Mouse (Mus musculus): ENCODE data around the gene Tns1. TPM values are rescaled to one million over a fixed set of nuclear protein-coding genes. Genes with fewer than 3 reads are reported as not detected.
A peak's percentile ranks its signal among the peaks of the same experiment; 100 is the strongest.

Tns1 gene
- polyA plus RNA-seq, 1 experiment: 13.2 TPM

DNA sequence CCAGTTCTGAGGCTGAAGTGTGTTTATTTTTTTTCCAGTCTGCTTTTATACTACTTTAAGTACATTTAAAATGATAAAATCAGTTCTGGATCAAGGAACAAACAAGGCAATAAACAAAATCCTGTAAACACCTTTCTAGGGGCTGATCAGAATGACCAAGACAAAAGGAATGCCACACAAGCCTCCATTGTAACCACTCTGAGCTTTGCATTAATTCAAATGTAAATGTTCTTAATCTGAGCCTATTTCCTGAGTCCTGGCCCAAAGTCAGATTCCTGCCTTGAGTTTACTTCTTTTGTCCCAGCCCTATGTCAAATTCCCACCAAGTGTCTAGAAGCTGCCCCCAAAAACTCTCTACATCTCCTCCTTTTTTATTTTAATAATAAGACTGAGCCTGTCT, 243.5 kb downstream of the Tns1 start:
- H3K9me3 ChIP-seq: peaks cover 25% of the 10 kb centered on the region
- TF ChIP-seq GATA1 (IDR thresholded peaks at IDR 0.05; ENCODE audit: borderline replicate concordance, low read length) (no peak), FLI1 (IDR thresholded peaks at IDR 0.05; ENCODE audit: low read length) (no peak)
- H3K27me3 ChIP-seq (replicated peaks): peaks cover 4% of the 10 kb centered on the region
- H3K4me3 ChIP-seq (replicated peaks): no peak overlapping the region
- no peaks in the 10 kb centered on the region for H3K36me3 ChIP-seq (replicated peaks; ENCODE audit: low read length)
- no peaks in the 10 kb centered on the region for H3K4me1 ChIP-seq

DNA sequence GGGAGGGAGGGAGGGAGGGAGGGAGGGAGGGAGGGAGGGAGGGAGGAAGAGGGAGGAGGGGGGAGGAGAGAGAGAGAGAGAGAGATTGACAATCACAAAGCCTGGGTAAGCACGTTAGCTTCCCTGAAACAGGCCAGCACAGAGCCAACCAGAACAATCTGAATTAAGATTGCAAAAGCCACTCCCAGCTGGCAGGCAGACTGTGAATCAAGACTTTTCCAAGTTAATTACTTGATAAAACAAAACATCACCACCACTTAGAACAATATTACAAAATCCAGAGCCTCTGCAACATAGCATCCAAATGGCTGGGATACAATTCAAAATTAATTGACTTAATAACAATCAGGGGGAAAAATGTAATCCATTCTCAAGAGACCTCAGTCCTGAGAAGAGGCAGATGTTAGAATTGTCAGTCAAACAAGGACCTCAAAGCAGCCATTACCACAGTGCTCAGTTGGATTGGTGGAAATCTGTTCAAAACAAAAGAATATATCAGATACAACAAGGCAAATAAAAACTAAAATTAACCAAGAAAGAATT, 248.5 kb downstream of the Tns1 start:
- Histone ChIP-seq H3K4me3 (replicated peaks) (no peak overlapping the region), H3K9me3 (no peaks in the 10 kb centered on the region), H3K4me1 (no peaks in the 10 kb centered on the region), H3K36me3 (replicated peaks; ENCODE audit: low read length) (no peaks in the 10 kb centered on the region), H3K27me3 (replicated peaks) (peaks cover 4% of the 10 kb centered on the region)
- TF ChIP-seq GATA1 (IDR thresholded peaks at IDR 0.05; ENCODE audit: borderline replicate concordance, low read length): no peak
- no peak for TF ChIP-seq FLI1 (IDR thresholded peaks at IDR 0.05; ENCODE audit: low read length)

DNA sequence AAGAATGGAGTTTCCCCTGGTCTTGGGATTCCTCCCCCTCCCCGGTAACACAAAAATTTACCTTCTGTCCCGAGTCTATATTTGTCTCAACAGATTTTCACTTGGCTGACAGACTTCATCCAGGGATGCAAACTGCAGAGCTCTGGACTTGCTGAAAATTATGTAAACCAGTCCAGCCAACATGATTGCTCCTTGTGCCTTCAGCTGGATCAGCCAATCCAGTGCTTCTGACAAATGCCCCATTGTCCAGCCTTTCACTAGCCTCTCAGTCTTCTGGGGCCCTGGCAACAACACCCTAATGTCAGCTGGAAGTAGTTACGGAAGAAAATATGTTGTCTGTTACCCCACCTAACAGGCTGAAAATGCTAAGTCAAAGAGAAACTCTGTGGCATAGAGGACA, 259.9 kb downstream of the Tns1 start:
- no peak for TF ChIP-seq GATA1 (IDR thresholded peaks at IDR 0.05; ENCODE audit: borderline replicate concordance, low read length)
- no peak for TF ChIP-seq FLI1 (IDR thresholded peaks at IDR 0.05; ENCODE audit: low read length)
- Histone ChIP-seq H3K9me3 (no peaks in the 10 kb centered on the region), H3K27me3 (replicated peaks) (no peaks in the 10 kb centered on the region), H3K4me1 (peaks cover 7% of the 10 kb centered on the region), H3K36me3 (replicated peaks; ENCODE audit: low read length) (no peaks in the 10 kb centered on the region), H3K4me3 (replicated peaks) (no peak overlapping the region)

- Histone ChIP-seq H3K27me3 (replicated peaks) (peaks cover 2% of the 10 kb centered on the region), H3K9me3 (no peaks in the 10 kb centered on the region), H3K4me1 (peaks cover 7% of the 10 kb centered on the region), H3K4me3 (replicated peaks) (peak overlapping the region; percentile 10), H3K36me3 (replicated peaks; ENCODE audit: low read length) (no peaks in the 10 kb centered on the region)
- TF ChIP-seq GATA1 (IDR thresholded peaks at IDR 0.05; ENCODE audit: borderline replicate concordance, low read length): no peak
- TF ChIP-seq FLI1 (IDR thresholded peaks at IDR 0.05; ENCODE audit: low read length): no peak
These were observed 261.2 kb downstream of the Tns1 start for GRCm38 (mm10) chr1:73863074-73863431.

- H3K9me3 ChIP-seq: no peaks in the 10 kb centered on the region
- peaks cover 7% of the 10 kb centered on the region for H3K4me1 ChIP-seq
- H3K4me3 ChIP-seq (replicated peaks): peak overlapping the region; percentile 71
- no peaks in the 10 kb centered on the region for H3K36me3 ChIP-seq (replicated peaks; ENCODE audit: low read length)
- TF ChIP-seq FLI1 (IDR thresholded peaks at IDR 0.05; ENCODE audit: low read length) (no peak), GATA1 (IDR thresholded peaks at IDR 0.05; ENCODE audit: borderline replicate concordance, low read length) (no peak)
- peaks cover 2% of the 10 kb centered on the region for H3K27me3 ChIP-seq (replicated peaks)
These were observed 261.8 kb downstream of the Tns1 start for GRCm38 (mm10) chr1:73862323-73863073.

DNA sequence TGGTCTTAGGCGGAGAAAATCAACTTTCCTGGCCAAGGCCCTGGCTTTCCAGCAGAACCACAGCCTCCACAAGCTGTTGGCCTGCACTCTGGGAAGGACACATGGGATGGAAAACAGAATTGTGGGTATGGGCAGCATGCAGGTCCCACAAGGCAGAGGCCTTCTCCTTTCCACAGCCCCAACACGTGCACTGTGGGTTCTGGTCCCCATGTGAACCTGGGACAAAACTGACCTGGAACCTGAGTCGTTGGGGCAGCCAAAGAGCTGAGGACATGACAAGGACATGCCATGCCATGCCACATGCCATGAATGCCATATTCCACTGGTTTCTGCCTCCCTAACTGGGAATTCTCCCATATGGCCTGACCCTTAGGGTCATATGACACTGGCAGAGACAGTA, 263.8 kb downstream of the Tns1 start:
- peaks cover 2% of the 10 kb centered on the region for H3K27me3 ChIP-seq (replicated peaks)

More for the DNA sequence above, 263.8 kb downstream of the Tns1 start:
- H3K9me3 ChIP-seq: no peaks in the 10 kb centered on the region
- peaks cover 7% of the 10 kb centered on the region for H3K4me1 ChIP-seq
- no peak overlapping the region for H3K4me3 ChIP-seq (replicated peaks)
- TF ChIP-seq FLI1 (IDR thresholded peaks at IDR 0.05; ENCODE audit: low read length) (no peak), GATA1 (IDR thresholded peaks at IDR 0.05; ENCODE audit: borderline replicate concordance, low read length) (no peak)
- H3K36me3 ChIP-seq (replicated peaks; ENCODE audit: low read length): no peaks in the 10 kb centered on the region

Other genes with a start within 250 kb of the Tns1 start
- gene Rufy4, start 1.1 kb upstream of the Tns1 start, polyA plus RNA-seq (2012; ENCODE audit: insufficient read depth, low replicate concordance): 0.41 TPM in 1 of 2 replicates, not detected in the other
- 0.70 TPM in 1 of 2 replicates, not detected in the other for gene Cxcr2, start 29.5 kb upstream of the Tns1 start, polyA plus RNA-seq (2012; ENCODE audit: insufficient read depth, low replicate concordance)
- gene Cxcr1, start 70.2 kb upstream of the Tns1 start, polyA plus RNA-seq (2012; ENCODE audit: insufficient read depth, low replicate concordance): not detected in 2 replicates
- 817 and 1,833 TPM in 2 replicates for gene Arpc2, start 111.6 kb upstream of the Tns1 start, polyA plus RNA-seq (2012; ENCODE audit: insufficient read depth, low replicate concordance)
- gene Gpbar1, start 154.1 kb upstream of the Tns1 start, polyA plus RNA-seq (2012; ENCODE audit: insufficient read depth, low replicate concordance): 0.28 TPM in 1 of 2 replicates, not detected in the other
- gene Aamp, start 160.3 kb upstream of the Tns1 start, polyA plus RNA-seq (2012; ENCODE audit: insufficient read depth, low replicate concordance): 180 and 228 TPM in 2 replicates
- gene Pnkd, start 160.5 kb upstream of the Tns1 start, polyA plus RNA-seq (2012; ENCODE audit: insufficient read depth, low replicate concordance): 113 and 116 TPM in 2 replicates
- gene Tmbim1, start 181.2 kb upstream of the Tns1 start, polyA plus RNA-seq (2012; ENCODE audit: insufficient read depth, low replicate concordance): 128 and 140 TPM in 2 replicates
- 0.59 TPM in 1 of 2 replicates, not detected in the other for gene Catip, start 237.7 kb upstream of the Tns1 start, polyA plus RNA-seq (2012; ENCODE audit: insufficient read depth, low replicate concordance)

Data from megakaryocyte, embryonic 14.5 days (primary cell).